Mouse (Mus musculus) limb, embryonic 14.5 days (tissue): ENCODE results near the gene Cacul1. TPM values are rescaled to one million over a fixed set of nuclear protein-coding genes. Genes with fewer than 3 reads are reported as not detected.
"Not testable (repeated sequence)": the region's sequence is repeated elsewhere in the genome, so short reads cannot be mapped to it uniquely, and the experiment has no call there.

Experiments
- ATAC-seq: fragments of 200-750 bp; cut with Nextera tagmentation; 2 replicates; pipeline ENCODE4 v1.8.0; 2017; ENCODE audit warnings: low read depth, moderate number of reproducible peaks, moderate TSS enrichment; ENCODE audit not compliant: low FRiP score
- DNase-seq: peaks from one replicate; pipeline ENCODE4 v3.0.0-alpha.2; 2015; ENCODE audit warnings: low spot score
- H3K27ac ChIP-seq: fragments of 300-500 bp; sonication (generic); replicated peaks from 2 replicates; pipeline ENCODE4 v1.5.1; 2014; ENCODE audit warnings: low read depth, mild to moderate bottlenecking, low read length, moderate library complexity, mixed read lengths
- H3K27me3 ChIP-seq: fragments of 300-500 bp; sonication (generic); 2 replicates; pipeline ENCODE4 v1.6.1; 2014; ENCODE audit warnings: low read length, mixed read lengths; ENCODE audit not compliant: control insufficient read depth, insufficient read depth
- H3K36me3 ChIP-seq: fragments of 300-500 bp; sonication (generic); 2 replicates; pipeline ENCODE4 v1.6.1; 2014; ENCODE audit warnings: mild to moderate bottlenecking, low read length, moderate library complexity, mixed read lengths; ENCODE audit not compliant: control insufficient read depth, insufficient read depth
- H3K4me1 ChIP-seq: fragments of 300-500 bp; sonication (generic); 2 replicates; pipeline ENCODE4 v1.6.1; 2014; ENCODE audit warnings: antibody characterized with exemption, low read length, mixed read lengths; ENCODE audit not compliant: control insufficient read depth, insufficient read depth
- H3K4me2 ChIP-seq: fragments of 300-500 bp; sonication (generic); replicated peaks from 2 replicates; pipeline ENCODE4 v1.6.1; 2014; ENCODE audit warnings: low read depth, mild to moderate bottlenecking, low read length, moderate library complexity; ENCODE audit not compliant: severe bottlenecking
- H3K4me3 ChIP-seq: fragments of 300-500 bp; sonication (generic); replicated peaks from 2 replicates; pipeline ENCODE4 v1.5.1; 2014; ENCODE audit warnings: low read length
- H3K9ac ChIP-seq: fragments of 300-500 bp; sonication (generic); 2 replicates; pipeline ENCODE4 v1.6.1; 2014; ENCODE audit warnings: mild to moderate bottlenecking, low read depth, low read length, moderate library complexity; ENCODE audit not compliant: severe bottlenecking
- H3K9me3 ChIP-seq: fragments of 300-500 bp; sonication (generic); 2 replicates; pipeline ENCODE4 v1.6.1; 2016; ENCODE audit warnings: low read length; ENCODE audit not compliant: control insufficient read depth
- POLR2A ChIP-seq: fragments of 200-500 bp; IDR thresholded peaks from 2 replicates; pipeline ENCODE4 v1.8.0; 2012; ENCODE audit warnings: inconsistent platforms, mild to moderate bottlenecking, moderate library complexity, borderline replicate concordance; ENCODE audit not compliant: insufficient read depth, insufficient read length; ENCODE audit errors: extremely low read depth
- WGBS: fragments of 180-500 bp; shearing (Covaris S2); extraction: QIAGEN DNeasy Blood & Tissue Kit; methylation state at CpG from one replicate; pipeline ENCODE4 v1.1.7; 2014; 5-methylcytosine and 5-hydroxymethylcytosine counted together
- polyA plus RNA-seq, 2 experiments: library from polyadenylated mRNA; depleted of rRNA in 1 of 2; stranded (reverse) in 1 of 2; unstranded in 1 of 2; fragments of >200 nt; fragmentation: Nextera tagmentation in 1 of 2; extraction: Ambion mirVana in 1 of 2; gene quantifications; 2 replicates each; pipeline versions ENCODE4 v1.2.1 to v1.2.3; 2012 to 2014

The Cacul1 gene
- polyA plus RNA-seq, 2 experiments: 16.8 to 23.3 TPM

GRCm38 (mm10) chr19:60608766-60609165 is 27.9 kb upstream of the Cacul1 start:
- ATAC-seq: no peak
- Histone ChIP-seq H3K4me2 (no peak overlapping the region), H3K27ac (no peak overlapping the region), H3K9me3 (no peaks in the 10 kb centered on the region), H3K4me1 (no peaks in the 10 kb centered on the region), H3K27me3 (no peaks in the 10 kb centered on the region), H3K36me3 (no peaks in the 10 kb centered on the region), H3K9ac (no peak overlapping the region), H3K4me3 (no peak overlapping the region)
- no peak for TF ChIP-seq POLR2A
- WGBS: 32% methylated on average over 5 of the region's 5 CpGs
- DNase-seq: no peak

- Histone ChIP-seq H3K27me3 (no peaks in the 10 kb centered on the region), H3K4me3 (no peak overlapping the region), H3K4me2 (no peak overlapping the region), H3K9ac (no peak overlapping the region), H3K27ac (no peak overlapping the region), H3K36me3 (no peaks in the 10 kb centered on the region), H3K9me3 (no peaks in the 10 kb centered on the region), H3K4me1 (no peaks in the 10 kb centered on the region)
- no peak for TF ChIP-seq POLR2A
- WGBS: 77% methylated on average over 3 of the region's 3 CpGs
- ATAC-seq: no peak
- no peak for DNase-seq
Measured at GRCm38 (mm10) chr19:60603586-60603985, 22.8 kb upstream of the Cacul1 start.

GRCm38 (mm10) chr19:60602066-60602465 is 21.2 kb upstream of the Cacul1 start:
- H3K9me3 ChIP-seq, H3K27me3 ChIP-seq, H3K4me2 ChIP-seq, DNase-seq, H3K4me3 ChIP-seq, H3K36me3 ChIP-seq, H3K27ac ChIP-seq, H3K4me1 ChIP-seq, ATAC-seq, H3K9ac ChIP-seq: not testable (repeated sequence)
- WGBS: 75% methylated on average over 1 of the region's 1 CpGs

GRCm38 (mm10) chr19:60598025-60598697 is 17.3 kb upstream of the Cacul1 start:
- no peaks in the 10 kb centered on the region for H3K9me3 ChIP-seq
- no peak overlapping the region for H3K27ac ChIP-seq
- TF ChIP-seq POLR2A: no peak
- H3K27me3 ChIP-seq: no peaks in the 10 kb centered on the region
- no peak overlapping the region for H3K4me3 ChIP-seq
- no peak overlapping the region for H3K9ac ChIP-seq
- DNase-seq (no peak), ATAC-seq (no peak)
- no peaks in the 10 kb centered on the region for H3K4me1 ChIP-seq
- no peak overlapping the region for H3K4me2 ChIP-seq
- 85% methylated on average over 8 of the region's 8 CpGs for WGBS
- no peaks in the 10 kb centered on the region for H3K36me3 ChIP-seq

- WGBS: 92% methylated on average over 2 of the region's 2 CpGs
- H3K27ac ChIP-seq: no peak overlapping the region
- H3K4me3 ChIP-seq: no peak overlapping the region
- H3K27me3 ChIP-seq: no peaks in the 10 kb centered on the region
- DNase-seq (no peak), ATAC-seq (no peak)
- no peak overlapping the region for H3K9ac ChIP-seq
- no peak for TF ChIP-seq POLR2A
- H3K4me1 ChIP-seq: no peaks in the 10 kb centered on the region
- H3K36me3 ChIP-seq: no peaks in the 10 kb centered on the region
- H3K9me3 ChIP-seq: no peaks in the 10 kb centered on the region
- H3K4me2 ChIP-seq: no peak overlapping the region
Measured at GRCm38 (mm10) chr19:60589646-60590045, 8.8 kb upstream of the Cacul1 start.

- Histone ChIP-seq H3K36me3 (no peaks in the 10 kb centered on the region), H3K4me1 (peaks cover 1% of the 10 kb centered on the region; the same call in 1 of the 2 replicates), H3K27me3 (no peaks in the 10 kb centered on the region), H3K4me2 (no peak overlapping the region), H3K4me3 (no peak overlapping the region), H3K9ac (no peak overlapping the region), H3K9me3 (no peaks in the 10 kb centered on the region), H3K27ac (no peak overlapping the region)
- DNase-seq (no peak), ATAC-seq (no peak)
- no peak for TF ChIP-seq POLR2A
- 66% methylated on average over 5 of the region's 5 CpGs for WGBS
Measured at GRCm38 (mm10) chr19:60586652-60587051, 5.8 kb upstream of the Cacul1 start.
